ENCODE assay signal across 19 mouse cellular contexts in genomic region chr11:91056966-91057597, GRCm38 (mm10).
DNase-seq lines count a peak whose midpoint lies in the region; ATAC-seq and TF ChIP-seq lines count a peak whose summit lies in the region.
"Had no signal": no experiment of that assay in that cellular context is flagged by ENCODE, and none has a peak within 500 bp of the region (broad histone marks: within the 10 kb centered on the region; RNA-seq: fewer than 3 reads in every experiment).

No protein-coding gene starts in this region.

- TF ChIP-seq POLR2A in lung, adult 2 months (IDR thresholded peaks at IDR 0.05; ENCODE audit: borderline replicate concordance, extremely low read depth, low read depth, low read length), result no peak

- TF ChIP-seq CTCF in lung, adult 2 months (IDR thresholded peaks at IDR 0.05; ENCODE audit: insufficient read depth, low read length), result no peak

- no peaks in the 10 kb centered on the region for H3K9me3 ChIP-seq in forebrain, embryonic 11.5 days (ENCODE audit: control insufficient read depth, low read length)
- H3K9me3 ChIP-seq in forebrain, embryonic 10.5 days, result no peaks in the 10 kb centered on the region
- H3K9me3 ChIP-seq in kidney, embryonic 15.5 days (replicated peaks), result no peaks in the 10 kb centered on the region
- no peaks in the 10 kb centered on the region for H3K9me3 ChIP-seq in neural tube, embryonic 11.5 days (ENCODE audit: control insufficient read depth, low read length)
- H3K9me3 ChIP-seq: embryonic facial prominence, embryonic 15.5 days; heart, embryonic 13.5 days; midbrain, embryonic 12.5 days had no signal

- DNase-seq in forebrain, embryonic 11.5 days (ENCODE audit: low spot score), result no peak
- no peak for DNase-seq in forebrain, embryonic 10.5 days (ENCODE audit: extremely low spot score, low spot score)
- DNase-seq in kidney, postnatal 14 days, result no peak
- DNase-seq in neural tube, embryonic 11.5 days (ENCODE audit: low spot score), result peak; percentile 11
- no peak for DNase-seq in neural tube, embryonic 10.5 days (ENCODE audit: extremely low spot score, low spot score)
- DNase-seq in lung, adult 2 months, result no peak
- DNase-seq: adrenal gland, postnatal 36 days; cerebellum, postnatal 25 days; gastrocnemius, adult 2 months; heart, adult 11 months; heart, postnatal 36 days; layer of hippocampus, postnatal 36 days; lung, adult 18-20 months; lung, postnatal 36 days; right cerebral cortex, postnatal 25 days had no signal

- ATAC-seq in forebrain, embryonic 11.5 days (replicated peaks; ENCODE audit: low FRiP score), result peak; percentile 42; the same call in 1 of the 2 replicates
- peak; percentile 94 for ATAC-seq in kidney, embryonic 15.5 days (replicated peaks; ENCODE audit: low FRiP score)
- ATAC-seq in neural tube, embryonic 11.5 days (ENCODE audit: insufficient read depth, low FRiP score, low TSS enrichment), result no peak

- H3K36me3 ChIP-seq in forebrain, embryonic 11.5 days (ENCODE audit: control insufficient read depth, insufficient read depth, low read length), result no peaks in the 10 kb centered on the region
- H3K36me3 ChIP-seq in forebrain, embryonic 10.5 days (replicated peaks), result no peaks in the 10 kb centered on the region
- H3K36me3 ChIP-seq in kidney, embryonic 15.5 days, result no peaks in the 10 kb centered on the region
- no peaks in the 10 kb centered on the region for H3K36me3 ChIP-seq in neural tube, embryonic 11.5 days (ENCODE audit: control insufficient read depth, insufficient read depth, low read length)
- H3K36me3 ChIP-seq: embryonic facial prominence, embryonic 15.5 days; heart, embryonic 13.5 days; midbrain, embryonic 12.5 days had no signal

- H3K4me2 ChIP-seq in forebrain, embryonic 11.5 days (ENCODE audit: low read depth, low read length, severe bottlenecking), result no peak overlapping the region
- H3K4me2 ChIP-seq in kidney, embryonic 15.5 days, result peak overlapping the region; percentile 16; the same call in 1 of the 2 replicates
- H3K4me2 ChIP-seq in neural tube, embryonic 11.5 days (ENCODE audit: low read depth), result no peak overlapping the region
- H3K4me2 ChIP-seq: embryonic facial prominence, embryonic 15.5 days; heart, embryonic 13.5 days; midbrain, embryonic 12.5 days had no signal

- no peak overlapping the region for H3K4me3 ChIP-seq in forebrain, embryonic 11.5 days (ENCODE audit: low read depth, low read length)
- H3K4me3 ChIP-seq in forebrain, embryonic 10.5 days, result no peak overlapping the region
- H3K4me3 ChIP-seq in kidney, embryonic 15.5 days (replicated peaks), result no peak overlapping the region
- no peak overlapping the region for H3K4me3 ChIP-seq in neural tube, embryonic 11.5 days (ENCODE audit: low read depth, low read length)
- no peak overlapping the region for H3K4me3 ChIP-seq in lung, adult 2 months (replicated peaks; ENCODE audit: extremely low read depth, low read depth, low read length)
- H3K4me3 ChIP-seq: embryonic facial prominence, embryonic 15.5 days; gastrocnemius, adult 2 months; heart, embryonic 13.5 days; midbrain, embryonic 12.5 days had no signal

- no peak overlapping the region for H3K9ac ChIP-seq in forebrain, embryonic 11.5 days (ENCODE audit: low read length)
- H3K9ac ChIP-seq in kidney, embryonic 15.5 days, result no peak overlapping the region
- H3K9ac ChIP-seq in neural tube, embryonic 11.5 days (ENCODE audit: low read length), result no peak overlapping the region
- H3K9ac ChIP-seq: embryonic facial prominence, embryonic 15.5 days; heart, embryonic 13.5 days; midbrain, embryonic 12.5 days had no signal

- no peaks in the 10 kb centered on the region for H3K4me1 ChIP-seq in forebrain, embryonic 11.5 days (replicated peaks; ENCODE audit: control insufficient read depth, insufficient read depth, low read length)
- H3K4me1 ChIP-seq in forebrain, embryonic 10.5 days, result peaks cover under 1% of the 10 kb centered on the region; the same call in 1 of the 2 replicates
- H3K4me1 ChIP-seq in kidney, embryonic 15.5 days, result no peaks in the 10 kb centered on the region
- H3K4me1 ChIP-seq in neural tube, embryonic 11.5 days (ENCODE audit: control insufficient read depth, insufficient read depth, low read length), result no peaks in the 10 kb centered on the region
- H3K4me1 ChIP-seq in lung, adult 2 months (ENCODE audit: control insufficient read depth, insufficient read depth, low read length), result no peaks in the 10 kb centered on the region
- H3K4me1 ChIP-seq: embryonic facial prominence, embryonic 15.5 days; heart, embryonic 13.5 days; midbrain, embryonic 12.5 days had no signal

- no peaks in the 10 kb centered on the region for H3K27me3 ChIP-seq in forebrain, embryonic 11.5 days (ENCODE audit: control insufficient read depth, insufficient read depth, low read length)
- no peaks in the 10 kb centered on the region for H3K27me3 ChIP-seq in forebrain, embryonic 10.5 days (ENCODE audit: poor library complexity, severe bottlenecking)
- no peaks in the 10 kb centered on the region for H3K27me3 ChIP-seq in kidney, embryonic 15.5 days
- no peaks in the 10 kb centered on the region for H3K27me3 ChIP-seq in neural tube, embryonic 11.5 days (ENCODE audit: control insufficient read depth, insufficient read depth, low read length)
- H3K27me3 ChIP-seq: embryonic facial prominence, embryonic 15.5 days; heart, embryonic 13.5 days; midbrain, embryonic 12.5 days had no signal

- WGBS in forebrain, embryonic 11.5 days, result 62% methylated on average over 9 of the region's 9 CpGs
- WGBS in forebrain, embryonic 10.5 days, result 67% methylated on average over 9 of the region's 9 CpGs
- 27% methylated on average over 9 of the region's 9 CpGs for WGBS in kidney, embryonic 15.5 days
- 72% methylated on average over 9 of the region's 9 CpGs for WGBS in neural tube, embryonic 11.5 days
- 48% methylated on average over 9 of the region's 9 CpGs for WGBS in lung, adult 2 months

- no peak overlapping the region for H3K27ac ChIP-seq in forebrain, embryonic 11.5 days (ENCODE audit: low read depth, low read length)
- H3K27ac ChIP-seq in forebrain, embryonic 10.5 days, result no peak overlapping the region
- peak overlapping the region; percentile 82 for H3K27ac ChIP-seq in kidney, embryonic 15.5 days
- no peak overlapping the region for H3K27ac ChIP-seq in neural tube, embryonic 11.5 days (ENCODE audit: low read depth, low read length)
- H3K27ac ChIP-seq: embryonic facial prominence, embryonic 15.5 days; gastrocnemius, adult 2 months; heart, embryonic 13.5 days; midbrain, embryonic 12.5 days had no signal
